Mouse (Mus musculus): ENCODE measurements around the gene Hspb6. TPM values are rescaled to one million over a fixed set of nuclear protein-coding genes. Genes with fewer than 3 reads are reported as not detected.

Gene Hspb6
- total RNA-seq, 4 experiments from 2014 or later: 959 to 1,157 (median 1,030) TPM

Small RNAs within 50 kb of the gene (microRNA-seq; reads per million reads assigned to microRNA genes)
- 5.0 reads per million for gene Gm38670
- gene Mir3569: not detected

Other genes starting within 250 kb of the Hspb6 start
- gene Alkbh6, start 243.5 kb upstream of the Hspb6 start, total RNA-seq (2022): 10 to 100 TPM; 21.4 to 31.1 (median 26.4) TPM
- 1 to 10 TPM in 2 of 4 experiments, under 1 TPM in 1, not detected in 1; 0.73 to 1.7 (median 1.3) TPM for gene Syne4, start 237.4 kb upstream of the Hspb6 start, total RNA-seq (2022)
- under 1 TPM; 0.32 to 0.92 (median 0.53) TPM for gene E130208F15Rik, start 230.4 kb upstream of the Hspb6 start, total RNA-seq (2022)
- 1 to 10 TPM; 5.9 to 8.7 (median 7.5) TPM for gene Sdhaf1, start 228.3 kb upstream of the Hspb6 start, total RNA-seq (2022)
- gene Lrfn3, start 189.4 kb upstream of the Hspb6 start, total RNA-seq (2022): 1 to 10 TPM; 4.5 to 7.5 (median 5.6) TPM
- gene Tyrobp, start 138.4 kb upstream of the Hspb6 start, total RNA-seq (2022): 1 to 10 TPM in 2 of 4 experiments, under 1 TPM in 2; 0.82 to 5.5 (median 2.1) TPM
- not detected for gene Hcst, start 132.3 kb upstream of the Hspb6 start, total RNA-seq (2022)
- under 1 TPM in 1 of 4 experiments, not detected in 3; 0.40 TPM for gene Nfkbid, start 130.4 kb upstream of the Hspb6 start, total RNA-seq (2022)
- gene Aplp1, start 106.6 kb upstream of the Hspb6 start, total RNA-seq (2022): 1 to 10 TPM in 1 of 4 experiments, under 1 TPM in 3; 0.46 to 1.5 (median 0.71) TPM
- not detected for gene Kirrel2, start 94.5 kb upstream of the Hspb6 start, total RNA-seq (2022)
- gene Nphs1, start 93.9 kb upstream of the Hspb6 start, total RNA-seq (2022): not detected
- not detected for gene Prodh2, start 58.6 kb upstream of the Hspb6 start, total RNA-seq (2022)
- gene Arhgap33, start 17.1 kb upstream of the Hspb6 start, total RNA-seq (2022): under 1 TPM; 0.09 to 0.72 (median 0.27) TPM
- 1 to 10 TPM; 2.6 to 6.2 (median 3.7) TPM for gene Proser3, start 121 bp downstream of the Hspb6 start, total RNA-seq (2022)
- gene Lin37, start 7.7 kb downstream of the Hspb6 start, total RNA-seq (2022): 10 to 100 TPM in 3 of 4 experiments, 1 to 10 TPM in 1; 8.1 to 12.4 (median 11.0) TPM
- gene U2af1l4, start 11.1 kb downstream of the Hspb6 start, total RNA-seq (2022): 10 to 100 TPM; 53.4 to 57.5 (median 56.9) TPM
- gene Gm49396, start 11.2 kb downstream of the Hspb6 start, total RNA-seq (2022): 1 to 10 TPM in 3 of 4 experiments, under 1 TPM in 1; 0.56 to 1.9 (median 1.5) TPM
- 100 to 1,000 TPM; 140 to 149 (median 146) TPM for gene Psenen, start 11.4 kb downstream of the Hspb6 start, total RNA-seq (2022)
- under 1 TPM; 0.31 to 0.85 (median 0.65) TPM for gene Igflr1, start 13.2 kb downstream of the Hspb6 start, total RNA-seq (2022)
- 10 to 100 TPM; 10.9 to 15.2 (median 13.0) TPM for gene Kmt2b, start 36.5 kb downstream of the Hspb6 start, total RNA-seq (2022)
- gene Zbtb32, start 46.7 kb downstream of the Hspb6 start, total RNA-seq (2022): not detected
- under 1 TPM in 1 of 4 experiments, not detected in 3; 0.20 TPM for gene Upk1a, start 60.7 kb downstream of the Hspb6 start, total RNA-seq (2022)
- 1,000 to 10,000 TPM; 1,165 to 1,556 (median 1,355) TPM for gene Cox6b1, start 74.0 kb downstream of the Hspb6 start, total RNA-seq (2022)
- not detected for gene Etv2, start 83.7 kb downstream of the Hspb6 start, total RNA-seq (2022)
- 10 to 100 TPM; 35.6 to 41.1 (median 38.5) TPM for gene Rbm42, start 98.1 kb downstream of the Hspb6 start, total RNA-seq (2022)
- gene Haus5, start 112.8 kb downstream of the Hspb6 start, total RNA-seq (2022): 1 to 10 TPM; 2.0 to 4.3 (median 4.0) TPM
- gene Pmis2, start 119.4 kb downstream of the Hspb6 start, total RNA-seq (2022): 1 to 10 TPM; 1.9 to 3.4 (median 2.9) TPM
- gene 2200002J24Rik, start 146.7 kb downstream of the Hspb6 start, total RNA-seq (2022): not detected
- gene Atp4a, start 160.0 kb downstream of the Hspb6 start, total RNA-seq (2022): 1 to 10 TPM in 1 of 4 experiments, under 1 TPM in 1, not detected in 2; 0.31 to 1.4 TPM
- 100 to 1,000 TPM; 215 to 260 (median 249) TPM for gene Tmem147, start 177.4 kb downstream of the Hspb6 start, total RNA-seq (2022)
- not detected for gene Gapdhs, start 191.5 kb downstream of the Hspb6 start, total RNA-seq (2022)
- gene Sbsn, start 199.3 kb downstream of the Hspb6 start, total RNA-seq (2022): 1 to 10 TPM in 2 of 4 experiments, under 1 TPM in 2; 0.53 to 2.0 (median 1.4) TPM
- 1 to 10 TPM in 1 of 4 experiments, under 1 TPM in 1, not detected in 2; 0.48 to 1.0 TPM for gene Dmkn, start 211.6 kb downstream of the Hspb6 start, total RNA-seq (2022)
- 1 to 10 TPM in 3 of 4 experiments, not detected in 1; 1.7 to 3.5 (median 2.0) TPM for gene Krtdap, start 235.7 kb downstream of the Hspb6 start, total RNA-seq (2022)

Data from gastrocnemius, adult 8-10 months (tissue).